Mouse (Mus musculus) embryonic facial prominence, embryonic 12.5 days (tissue): Measurements from ENCODE around the gene Bcat1. TPM values are rescaled to one million over a fixed set of nuclear protein-coding genes. Genes with fewer than 3 reads are reported as not detected.

Experiments
- ATAC-seq: fragments of 200-750 bp; cut with Nextera tagmentation; 2 replicates; pipeline ENCODE4 v1.8.0; 2017; ENCODE audit not compliant: insufficient number of reproducible peaks, insufficient read depth, low FRiP score, low TSS enrichment
- H3K27ac ChIP-seq: fragments of 300-500 bp; sonication (generic); 2 replicates; pipeline ENCODE4 v1.5.1; 2016; ENCODE audit warnings: mild to moderate bottlenecking
- H3K27me3 ChIP-seq: fragments of 300-500 bp; sonication (generic); 2 replicates; pipeline ENCODE4 v1.6.1; 2016; ENCODE audit warnings: mild to moderate bottlenecking, moderate library complexity
- H3K36me3 ChIP-seq: fragments of 300-500 bp; sonication (generic); 2 replicates; pipeline ENCODE4 v1.6.1; 2016; ENCODE audit warnings: mild to moderate bottlenecking
- H3K4me1 ChIP-seq: fragments of 300-500 bp; sonication (generic); 2 replicates; pipeline ENCODE4 v1.6.1; 2016
- H3K4me2 ChIP-seq: fragments of 300-500 bp; sonication (generic); replicated peaks from 2 replicates; pipeline ENCODE4 v1.6.1; 2016; ENCODE audit warnings: mild to moderate bottlenecking, moderate library complexity
- H3K4me3 ChIP-seq: fragments of 300-500 bp; sonication (generic); 2 replicates; pipeline ENCODE4 v1.5.1; 2016; ENCODE audit warnings: mild to moderate bottlenecking
- H3K9ac ChIP-seq: fragments of 300-500 bp; sonication (generic); 2 replicates; pipeline ENCODE4 v1.6.1; 2016; ENCODE audit warnings: mild to moderate bottlenecking, moderate library complexity
- H3K9me3 ChIP-seq: fragments of 300-500 bp; sonication (generic); 2 replicates; pipeline ENCODE4 v1.6.1; 2016; ENCODE audit warnings: mild to moderate bottlenecking, moderate library complexity
- WGBS: fragments of 180-500 bp; shearing (Covaris S2); methylation state at CpG from one replicate; pipeline ENCODE4 v1.1.7; 2016; 5-methylcytosine and 5-hydroxymethylcytosine counted together
- polyA plus RNA-seq: library from polyadenylated mRNA; unstranded; fragments of >200 nt; fragmentation: Nextera tagmentation; extraction: Ambion mirVana; gene quantifications from 2 replicates; pipeline ENCODE4 v1.2.1, GENCODE M21; 2016

Gene Bcat1
- polyA plus RNA-seq, 1 experiment from 2014 or later: 46.8 TPM

- peaks cover 35% of the 10 kb centered on the region for H3K36me3 ChIP-seq
- ATAC-seq: no peak
- no peaks in the 10 kb centered on the region for H3K4me1 ChIP-seq
- H3K27ac ChIP-seq: no peak overlapping the region
- WGBS: 83% methylated on average over 4 of the region's 4 CpGs
- H3K4me2 ChIP-seq: no peak overlapping the region
- no peak overlapping the region for H3K4me3 ChIP-seq
- no peak overlapping the region for H3K9ac ChIP-seq
- no peaks in the 10 kb centered on the region for H3K27me3 ChIP-seq
- peaks cover 3% of the 10 kb centered on the region; the same call in 1 of the 2 replicates for H3K9me3 ChIP-seq
These were observed 55.4 kb downstream of the Bcat1 start for GRCm38 (mm10) chr6:145020553-145020952.

DNA sequence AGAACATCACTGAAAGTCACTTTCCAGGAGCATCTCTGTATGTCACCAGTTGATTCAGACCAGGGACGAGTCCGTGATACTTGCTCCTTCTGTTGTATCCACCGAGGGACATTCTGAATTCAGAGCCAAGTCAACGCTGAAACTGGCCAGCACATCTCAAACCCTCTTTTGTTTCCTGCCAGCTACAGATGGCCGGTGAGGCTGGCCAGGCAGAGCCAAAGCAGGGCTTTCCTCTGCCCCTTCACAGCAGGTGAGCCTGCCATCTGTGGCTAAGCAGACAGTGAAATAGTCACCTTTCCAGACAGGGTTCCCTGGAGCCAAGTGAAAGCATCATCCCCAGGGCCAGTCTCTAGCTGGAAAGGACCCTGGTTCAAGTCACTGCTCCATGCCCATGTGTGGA is 57.7 kb downstream of the Bcat1 start:
- Histone ChIP-seq H3K27ac (no peak overlapping the region), H3K4me2 (no peak overlapping the region), H3K4me1 (no peaks in the 10 kb centered on the region), H3K27me3 (no peaks in the 10 kb centered on the region), H3K9me3 (peaks cover 6% of the 10 kb centered on the region; the same call in 1 of the 2 replicates), H3K4me3 (no peak overlapping the region), H3K36me3 (peaks cover 36% of the 10 kb centered on the region), H3K9ac (no peak overlapping the region)
- no peak for ATAC-seq
- 89% methylated on average over 5 of the region's 5 CpGs for WGBS

GRCm38 (mm10) chr6:145017508-145017907 is 58.5 kb downstream of the Bcat1 start:
- no peak overlapping the region for H3K4me3 ChIP-seq
- no peaks in the 10 kb centered on the region for H3K27me3 ChIP-seq
- H3K4me1 ChIP-seq: no peaks in the 10 kb centered on the region
- H3K4me2 ChIP-seq: no peak overlapping the region
- 91% methylated on average over 4 of the region's 4 CpGs for WGBS
- no peak for ATAC-seq
- peaks cover 4% of the 10 kb centered on the region; the same call in 1 of the 2 replicates for H3K9me3 ChIP-seq
- H3K9ac ChIP-seq: no peak overlapping the region
- no peak overlapping the region for H3K27ac ChIP-seq
- peaks cover 37% of the 10 kb centered on the region for H3K36me3 ChIP-seq

GRCm38 (mm10) chr6:145016639-145017038 is 59.3 kb downstream of the Bcat1 start:
- H3K36me3 ChIP-seq: peaks cover 37% of the 10 kb centered on the region
- ATAC-seq: no peak

GRCm38 (mm10) chr6:145014944-145015343 is 61.0 kb downstream of the Bcat1 start:
- Histone ChIP-seq H3K27me3 (no peaks in the 10 kb centered on the region), H3K36me3 (peaks cover 33% of the 10 kb centered on the region)
- no peak for ATAC-seq

More at GRCm38 (mm10) chr6:145016639-145017038, 59.3 kb downstream of the Bcat1 start:
- Histone ChIP-seq H3K9me3 (peaks cover 4% of the 10 kb centered on the region; the same call in 1 of the 2 replicates), H3K27ac (no peak overlapping the region), H3K9ac (no peak overlapping the region), H3K4me1 (no peaks in the 10 kb centered on the region), H3K4me2 (no peak overlapping the region), H3K4me3 (no peak overlapping the region), H3K27me3 (no peaks in the 10 kb centered on the region)
- WGBS: 93% methylated on average over 16 of the region's 16 CpGs

DNA sequence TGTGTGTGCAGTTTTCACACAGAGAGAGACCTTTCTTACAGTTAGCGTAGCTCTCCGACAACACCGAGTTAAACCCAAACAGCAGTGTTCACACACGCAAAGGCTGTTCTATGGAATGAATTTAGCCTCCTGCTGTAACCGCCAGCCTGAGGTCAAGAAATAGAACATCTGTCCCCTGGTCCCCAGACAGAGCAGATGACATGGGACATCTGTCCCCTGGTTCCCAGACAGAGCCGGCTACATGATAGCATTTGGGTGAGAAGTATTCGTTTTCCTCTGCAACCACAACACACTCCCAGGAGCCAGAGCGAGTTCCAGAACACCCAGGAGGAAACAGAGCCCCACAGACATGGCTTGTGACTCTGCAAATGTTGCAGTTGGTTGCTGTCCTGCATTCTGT is 63.3 kb downstream of the Bcat1 start:
- no peak for ATAC-seq
- 82% methylated on average over 8 of the region's 8 CpGs for WGBS
- peaks cover 25% of the 10 kb centered on the region for H3K36me3 ChIP-seq

More at GRCm38 (mm10) chr6:145014944-145015343, 61.0 kb downstream of the Bcat1 start:
- H3K4me1 ChIP-seq: no peaks in the 10 kb centered on the region
- peaks cover 4% of the 10 kb centered on the region; the same call in 1 of the 2 replicates for H3K9me3 ChIP-seq
- no peak overlapping the region for H3K4me2 ChIP-seq
- no peak overlapping the region for H3K27ac ChIP-seq
- 94% methylated on average over 2 of the region's 2 CpGs for WGBS
- no peak overlapping the region for H3K4me3 ChIP-seq
- H3K9ac ChIP-seq: no peak overlapping the region

DNA sequence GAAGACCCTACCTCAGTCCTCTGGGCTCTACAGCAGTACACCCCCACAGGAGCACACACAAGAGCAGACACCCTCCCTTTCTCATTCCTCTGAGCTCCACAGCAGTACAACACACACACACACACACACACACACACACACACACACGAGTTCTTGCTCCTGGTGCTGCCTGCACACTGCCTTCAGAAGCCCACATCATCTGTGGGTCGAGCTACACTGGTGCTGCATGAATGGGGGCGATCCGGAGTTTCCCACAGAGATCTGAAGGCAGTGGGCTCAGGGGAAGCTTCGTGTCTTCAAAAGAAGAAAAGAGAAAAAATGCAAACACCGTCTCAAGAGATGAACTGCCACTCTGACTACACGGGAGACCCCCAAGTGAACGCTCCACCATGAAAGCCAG is 64.8 kb downstream of the Bcat1 start:
- no peak overlapping the region for H3K4me2 ChIP-seq
- no peak overlapping the region for H3K4me3 ChIP-seq
- H3K27me3 ChIP-seq: no peaks in the 10 kb centered on the region
- no peak overlapping the region for H3K9ac ChIP-seq
- ATAC-seq: no peak
- no peaks in the 10 kb centered on the region for H3K4me1 ChIP-seq
- H3K36me3 ChIP-seq: peaks cover 19% of the 10 kb centered on the region
- H3K9me3 ChIP-seq: peaks cover 4% of the 10 kb centered on the region; the same call in 1 of the 2 replicates
- H3K27ac ChIP-seq: no peak overlapping the region
- 85% methylated on average over 8 of the region's 8 CpGs for WGBS

More for the DNA sequence above, 63.3 kb downstream of the Bcat1 start:
- no peak overlapping the region for H3K9ac ChIP-seq
- H3K27ac ChIP-seq: no peak overlapping the region
- no peak overlapping the region for H3K4me3 ChIP-seq
- H3K4me1 ChIP-seq: no peaks in the 10 kb centered on the region
- no peaks in the 10 kb centered on the region for H3K27me3 ChIP-seq
- H3K4me2 ChIP-seq: no peak overlapping the region
- peaks cover 4% of the 10 kb centered on the region; the same call in 1 of the 2 replicates for H3K9me3 ChIP-seq

DNA sequence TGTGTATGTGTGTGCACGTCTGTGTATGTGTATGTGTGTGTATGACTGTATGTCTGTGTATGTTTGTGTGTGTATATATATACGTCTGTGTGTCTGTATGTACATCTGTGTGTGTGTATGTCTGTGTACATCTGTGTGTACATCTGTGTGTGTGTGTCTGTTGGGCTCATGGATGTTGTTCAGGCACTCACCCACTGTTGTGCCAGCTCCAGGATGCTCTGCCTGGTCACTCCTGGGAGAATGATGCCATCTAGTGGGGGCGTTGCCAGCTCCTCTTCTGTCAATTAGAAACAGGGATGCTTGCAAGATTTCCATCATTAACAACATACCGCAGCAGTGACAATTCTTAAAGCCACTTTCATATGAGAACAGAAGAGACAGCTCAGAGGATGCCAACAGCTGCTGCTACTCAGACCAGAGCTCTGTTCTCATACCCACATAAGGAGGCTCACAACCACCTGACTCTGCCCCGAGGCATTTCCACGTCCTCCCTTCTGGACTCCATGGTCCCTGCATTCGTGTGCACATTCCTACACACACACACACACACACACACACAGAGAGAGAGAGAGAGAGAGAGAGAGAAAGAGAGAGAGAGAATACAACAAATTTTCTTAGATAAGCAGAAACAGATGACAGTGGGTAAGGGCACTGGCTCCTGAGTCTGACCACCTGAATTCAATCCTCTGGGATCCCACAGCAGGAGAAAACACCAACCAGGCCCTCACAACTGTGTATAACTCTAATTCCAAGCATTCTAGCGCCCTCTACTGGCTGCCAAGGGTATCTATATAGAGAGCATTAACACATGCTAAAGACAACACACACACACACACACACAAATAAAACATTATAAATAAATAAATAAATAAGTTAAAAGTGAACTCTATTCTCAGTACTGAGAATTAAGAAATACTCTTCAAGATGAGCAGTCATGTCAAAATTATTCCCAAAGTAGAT is 65.8 kb downstream of the Bcat1 start:
- no peak overlapping the region for H3K27ac ChIP-seq
- no peak overlapping the region for H3K4me2 ChIP-seq
- H3K9me3 ChIP-seq: peaks cover under 1% of the 10 kb centered on the region; the same call in 1 of the 2 replicates
- no peak overlapping the region for H3K9ac ChIP-seq
- no peaks in the 10 kb centered on the region for H3K27me3 ChIP-seq
- 66% methylated on average over 8 of the region's 8 CpGs for WGBS
- H3K4me1 ChIP-seq: no peaks in the 10 kb centered on the region
- ATAC-seq: no peak
- peaks cover 16% of the 10 kb centered on the region for H3K36me3 ChIP-seq
- H3K4me3 ChIP-seq: no peak overlapping the region

DNA sequence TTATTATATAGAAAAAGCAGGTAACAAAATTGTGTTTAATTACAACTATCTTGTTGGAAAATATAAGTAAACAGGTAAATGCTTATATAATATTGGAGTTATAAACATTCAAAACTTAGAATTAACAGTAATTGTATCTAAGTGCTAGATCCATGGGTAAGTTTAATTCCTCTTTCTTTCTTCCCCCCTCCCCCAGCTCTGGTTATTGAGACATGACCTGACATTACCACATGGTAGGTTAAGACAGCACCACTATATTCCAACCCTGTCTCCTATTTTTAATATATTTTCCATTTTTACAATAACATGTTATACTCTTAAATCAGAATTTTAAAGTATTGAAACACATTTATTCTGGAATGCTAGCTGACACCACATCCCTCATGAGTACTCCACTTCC is 72.5 kb downstream of the Bcat1 start:
- no peaks in the 10 kb centered on the region for H3K9me3 ChIP-seq
- H3K9ac ChIP-seq: no peak overlapping the region
- H3K36me3 ChIP-seq: peaks cover 7% of the 10 kb centered on the region
- H3K27me3 ChIP-seq: no peaks in the 10 kb centered on the region
- no peak overlapping the region for H3K4me3 ChIP-seq
- ATAC-seq: no peak
- H3K27ac ChIP-seq: no peak overlapping the region
- H3K4me1 ChIP-seq: 0 out of 2 replicates have a peak, but pooled peaks cover 7% of the 10 kb centered on the region
- H3K4me2 ChIP-seq: no peak overlapping the region

DNA sequence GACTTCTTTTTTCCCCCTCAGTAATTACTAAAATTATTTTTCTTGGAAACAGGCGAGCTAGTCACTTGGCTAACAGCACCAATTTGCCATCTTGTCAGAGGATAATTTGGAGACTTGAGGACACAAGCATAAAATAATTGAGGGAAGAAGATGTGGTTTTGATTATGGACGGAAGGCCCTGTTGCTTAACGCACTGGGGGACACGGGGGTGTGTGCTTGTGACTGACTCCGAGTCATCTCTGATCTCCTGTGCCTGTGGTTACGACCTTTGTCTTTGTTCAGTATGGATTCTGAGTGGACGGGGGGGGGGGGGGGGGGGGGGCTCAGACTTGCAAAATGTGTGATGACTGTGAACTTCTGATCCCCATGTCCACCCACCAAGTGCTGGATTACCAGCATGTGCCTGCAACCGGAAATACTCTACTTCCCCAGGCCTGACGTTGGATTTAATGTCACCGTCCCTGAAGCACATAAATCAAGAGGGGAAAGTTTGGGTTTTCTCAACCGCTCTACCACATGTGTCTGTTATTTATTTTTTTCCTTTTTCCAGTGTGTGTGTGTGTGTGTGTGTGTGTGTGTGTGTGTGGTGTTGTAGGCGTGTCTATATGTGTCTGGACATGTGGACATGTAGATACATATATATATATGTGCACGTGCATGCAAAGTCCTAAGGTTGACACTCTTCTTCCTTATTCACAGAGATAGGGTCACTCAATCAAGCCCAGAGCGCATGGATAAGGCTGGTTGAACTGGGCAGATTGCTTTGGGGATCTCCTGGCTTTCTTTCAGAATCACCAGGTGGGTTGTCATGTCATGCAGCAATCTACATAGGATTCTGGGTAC is 73.7 kb downstream of the Bcat1 start:
- H3K27me3 ChIP-seq: no peaks in the 10 kb centered on the region
- H3K36me3 ChIP-seq: peaks cover 3% of the 10 kb centered on the region
- no peak overlapping the region for H3K9ac ChIP-seq
- no peaks in the 10 kb centered on the region for H3K9me3 ChIP-seq
- 0 out of 2 replicates have a peak, but pooled peaks cover 7% of the 10 kb centered on the region for H3K4me1 ChIP-seq
- no peak overlapping the region for H3K27ac ChIP-seq
- WGBS: 50% methylated on average over 12 of the region's 14 CpGs
- no peak overlapping the region for H3K4me2 ChIP-seq
- no peak for ATAC-seq
- H3K4me3 ChIP-seq: no peak overlapping the region

- Histone ChIP-seq H3K27ac (no peak overlapping the region), H3K4me3 (no peak overlapping the region), H3K9me3 (no peaks in the 10 kb centered on the region), H3K36me3 (peaks cover 3% of the 10 kb centered on the region; the same call in 1 of the 2 replicates), H3K9ac (no peak overlapping the region), H3K4me1 (0 out of 2 replicates have a peak, but pooled peaks cover 7% of the 10 kb centered on the region), H3K4me2 (no peak overlapping the region), H3K27me3 (no peaks in the 10 kb centered on the region)
- 51% methylated on average over 6 of the region's 6 CpGs for WGBS
- ATAC-seq: no peak
These were observed 74.5 kb downstream of the Bcat1 start for GRCm38 (mm10) chr6:145001493-145001892.
